Mouse (Mus musculus): ENCODE results near the gene Tmem186. TPM values are rescaled to one million over a fixed set of nuclear protein-coding genes. Genes with fewer than 3 reads are reported as not detected.

The Tmem186 gene
- polyA plus RNA-seq, 1 experiment from 2014 or later = 13.8 TPM

DNA sequence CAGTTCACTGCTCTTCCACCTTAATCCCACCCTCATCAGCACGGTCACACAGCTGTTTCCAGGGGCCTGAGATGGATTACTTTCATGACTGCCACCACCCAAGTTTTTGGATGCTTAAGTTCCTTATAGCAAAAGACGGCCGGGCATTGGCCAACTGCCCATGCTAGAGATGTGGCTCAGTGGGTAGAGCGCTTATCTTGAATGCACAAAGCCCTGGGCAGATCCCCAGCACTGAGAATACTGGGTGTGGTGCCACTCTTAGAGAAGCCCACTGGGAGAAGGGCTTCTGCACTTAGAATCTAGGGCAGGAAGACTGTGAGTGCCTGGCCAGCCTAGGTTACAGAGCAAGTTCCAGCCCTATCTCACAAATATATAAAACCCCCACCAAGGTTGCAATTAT, 41.2 kb upstream of the Tmem186 start:
- no peaks in the 10 kb centered on the region for H3K36me3 ChIP-seq (ENCODE audit: insufficient read depth, low read length)
- no peaks in the 10 kb centered on the region for H3K9me3 ChIP-seq (replicated peaks; ENCODE audit: low read length)
- H3K4me2 ChIP-seq (ENCODE audit: low read length) = no peak overlapping the region
- no peak for TF ChIP-seq CTCF (IDR thresholded peaks at IDR 0.05; ENCODE audit: low read depth)
- H3K9ac ChIP-seq (ENCODE audit: low read depth, low read length) = no peak overlapping the region
- no peak overlapping the region for H3K27ac ChIP-seq
- DNase-seq (ENCODE audit: low spot score) (no peak), ATAC-seq (replicated peaks; ENCODE audit: low FRiP score, low read depth) (no peak)
- H3K4me3 ChIP-seq (replicated peaks; ENCODE audit: low read depth, low read length) = no peak overlapping the region
- H3K4me1 ChIP-seq (replicated peaks; ENCODE audit: insufficient read depth, low read length) = no peaks in the 10 kb centered on the region
- H3K27me3 ChIP-seq (ENCODE audit: insufficient read depth, low read length) = no peaks in the 10 kb centered on the region
- WGBS = 77% methylated on average over 4 of the region's 4 CpGs

- TF ChIP-seq CTCF (IDR thresholded peaks at IDR 0.05; ENCODE audit: low read depth) = no peak
- no peaks in the 10 kb centered on the region for H3K9me3 ChIP-seq (replicated peaks; ENCODE audit: low read length)
- DNase-seq (ENCODE audit: low spot score) (no peak), ATAC-seq (replicated peaks; ENCODE audit: low FRiP score, low read depth) (no peak)
- H3K9ac ChIP-seq (ENCODE audit: low read depth, low read length) = no peak overlapping the region
- H3K36me3 ChIP-seq (ENCODE audit: insufficient read depth, low read length) = no peaks in the 10 kb centered on the region
- H3K4me2 ChIP-seq (ENCODE audit: low read length) = no peak overlapping the region
- no peak overlapping the region for H3K4me3 ChIP-seq (replicated peaks; ENCODE audit: low read depth, low read length)
- H3K27me3 ChIP-seq (ENCODE audit: insufficient read depth, low read length) = no peaks in the 10 kb centered on the region
- no peak overlapping the region for H3K27ac ChIP-seq
- 40% methylated on average over 5 of the region's 5 CpGs for WGBS
- no peaks in the 10 kb centered on the region for H3K4me1 ChIP-seq (replicated peaks; ENCODE audit: insufficient read depth, low read length)
Measured at GRCm38 (mm10) chr16:8678035-8678434, 40.5 kb upstream of the Tmem186 start.

GRCm38 (mm10) chr16:8676800-8677199, 39.3 kb upstream of the Tmem186 start:
- DNase-seq (ENCODE audit: low spot score) (peak; percentile 72), ATAC-seq (replicated peaks; ENCODE audit: low FRiP score, low read depth) (no peak)
- 55% methylated on average over 4 of the region's 4 CpGs for WGBS
- no peak overlapping the region for H3K27ac ChIP-seq
- no peaks in the 10 kb centered on the region for H3K4me1 ChIP-seq (replicated peaks; ENCODE audit: insufficient read depth, low read length)
- no peaks in the 10 kb centered on the region for H3K9me3 ChIP-seq (replicated peaks; ENCODE audit: low read length)
- H3K9ac ChIP-seq (ENCODE audit: low read depth, low read length) = no peak overlapping the region
- H3K4me2 ChIP-seq (ENCODE audit: low read length) = no peak overlapping the region
- H3K27me3 ChIP-seq (ENCODE audit: insufficient read depth, low read length) = no peaks in the 10 kb centered on the region
- TF ChIP-seq CTCF (IDR thresholded peaks at IDR 0.05; ENCODE audit: low read depth) = peak; percentile 88
- H3K36me3 ChIP-seq (ENCODE audit: insufficient read depth, low read length) = no peaks in the 10 kb centered on the region
- H3K4me3 ChIP-seq (replicated peaks; ENCODE audit: low read depth, low read length) = no peak overlapping the region

DNA sequence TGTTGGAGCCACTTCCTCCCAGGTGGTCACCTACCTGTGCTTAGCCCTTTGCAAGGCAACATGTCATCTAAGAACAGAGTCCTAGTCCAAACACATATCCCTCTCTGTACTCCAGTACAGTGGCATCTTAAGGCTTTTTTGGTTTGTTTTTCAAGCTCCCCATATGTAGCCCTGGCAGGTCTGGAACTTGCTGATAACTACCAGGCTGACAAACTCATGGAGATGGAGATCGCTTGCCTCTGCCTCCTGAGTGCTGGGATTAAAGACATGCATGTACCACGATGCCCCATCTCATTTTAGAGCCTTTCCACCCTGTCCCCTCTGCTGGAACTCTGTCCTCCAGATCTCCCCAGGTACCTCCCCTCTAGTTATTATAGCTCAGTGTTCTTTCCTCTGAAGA, 38.7 kb upstream of the Tmem186 start:
- no peak overlapping the region for H3K4me2 ChIP-seq (ENCODE audit: low read length)
- 0 out of 2 replicates have a peak, but pooled peaks cover under 1% of the 10 kb centered on the region for H3K4me1 ChIP-seq (replicated peaks; ENCODE audit: insufficient read depth, low read length)
- H3K9me3 ChIP-seq (replicated peaks; ENCODE audit: low read length) = no peaks in the 10 kb centered on the region
- H3K36me3 ChIP-seq (ENCODE audit: insufficient read depth, low read length) = no peaks in the 10 kb centered on the region
- TF ChIP-seq CTCF (IDR thresholded peaks at IDR 0.05; ENCODE audit: low read depth) = no peak
- H3K4me3 ChIP-seq (replicated peaks; ENCODE audit: low read depth, low read length) = no peak overlapping the region
- ATAC-seq (replicated peaks; ENCODE audit: low FRiP score, low read depth) = no peak
- DNase-seq (ENCODE audit: low spot score) = no peak
- H3K27ac ChIP-seq = no peak overlapping the region
- H3K27me3 ChIP-seq (ENCODE audit: insufficient read depth, low read length) = no peaks in the 10 kb centered on the region
- no peak overlapping the region for H3K9ac ChIP-seq (ENCODE audit: low read depth, low read length)
- WGBS = 76% methylated on average over 2 of the region's 2 CpGs

DNA sequence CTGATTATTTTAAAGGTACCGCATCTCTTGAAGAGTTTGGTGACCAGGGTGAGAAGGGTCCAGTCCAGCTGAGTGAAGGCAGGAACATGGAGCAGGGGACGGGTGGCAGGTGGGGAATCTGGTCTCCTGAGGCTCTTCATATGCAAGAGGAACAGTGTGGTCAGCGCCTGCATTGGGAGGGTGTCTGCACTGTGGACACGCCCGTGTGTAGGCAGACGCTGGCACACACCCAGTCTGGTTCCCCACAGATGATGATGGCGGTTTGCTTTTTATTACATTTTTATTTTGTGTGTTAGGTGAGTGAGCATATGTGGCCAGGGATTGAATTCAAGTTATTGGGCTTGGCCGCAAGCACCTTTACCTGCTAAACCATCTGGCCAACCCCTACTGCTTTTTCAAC, 38.0 kb upstream of the Tmem186 start:
- 84% methylated on average over 8 of the region's 8 CpGs for WGBS
- no peak for TF ChIP-seq CTCF (IDR thresholded peaks at IDR 0.05; ENCODE audit: low read depth)
- Histone ChIP-seq H3K4me3 (replicated peaks; ENCODE audit: low read depth, low read length) (no peak overlapping the region), H3K36me3 (ENCODE audit: insufficient read depth, low read length) (no peaks in the 10 kb centered on the region), H3K4me2 (ENCODE audit: low read length) (no peak overlapping the region), H3K9me3 (replicated peaks; ENCODE audit: low read length) (no peaks in the 10 kb centered on the region), H3K27me3 (ENCODE audit: insufficient read depth, low read length) (no peaks in the 10 kb centered on the region), H3K4me1 (replicated peaks; ENCODE audit: insufficient read depth, low read length) (peaks cover 7% of the 10 kb centered on the region; the same call in 1 of the 2 replicates), H3K9ac (ENCODE audit: low read depth, low read length) (no peak overlapping the region), H3K27ac (no peak overlapping the region)
- ATAC-seq (replicated peaks; ENCODE audit: low FRiP score, low read depth) (no peak), DNase-seq (ENCODE audit: low spot score) (no peak)

DNA sequence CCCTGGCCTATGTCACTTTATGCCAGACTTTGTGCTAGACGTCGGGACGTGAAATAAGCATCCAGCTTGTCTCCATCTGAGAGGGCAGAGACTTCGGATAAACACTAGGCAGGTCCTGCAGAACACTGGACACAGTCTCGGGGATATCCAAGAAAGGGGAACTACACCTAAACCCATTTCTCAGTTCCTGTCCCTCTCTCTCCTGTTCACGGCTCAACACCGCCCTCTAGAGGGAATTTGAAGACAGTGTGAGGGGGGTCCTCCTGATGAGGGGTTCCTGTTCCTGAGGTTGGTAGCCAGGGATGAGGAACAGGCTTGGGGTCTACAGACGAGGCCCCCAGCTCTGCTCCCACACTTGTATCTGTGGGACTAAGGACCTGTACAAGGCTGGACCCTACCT, 36.7 kb upstream of the Tmem186 start:
- ATAC-seq (replicated peaks; ENCODE audit: low FRiP score, low read depth) = no peak
- no peak overlapping the region for H3K4me2 ChIP-seq (ENCODE audit: low read length)
- no peak overlapping the region for H3K4me3 ChIP-seq (replicated peaks; ENCODE audit: low read depth, low read length)
- 6% methylated on average over 8 of the region's 8 CpGs for WGBS
- no peaks in the 10 kb centered on the region for H3K27me3 ChIP-seq (ENCODE audit: insufficient read depth, low read length)
- TF ChIP-seq CTCF (IDR thresholded peaks at IDR 0.05; ENCODE audit: low read depth) = peak; percentile 87
- peak; percentile 78 for DNase-seq (ENCODE audit: low spot score)
- H3K27ac ChIP-seq = no peak overlapping the region
- H3K9ac ChIP-seq (ENCODE audit: low read depth, low read length) = no peak overlapping the region
- no peaks in the 10 kb centered on the region for H3K9me3 ChIP-seq (replicated peaks; ENCODE audit: low read length)
- peaks cover 18% of the 10 kb centered on the region for H3K4me1 ChIP-seq (replicated peaks; ENCODE audit: insufficient read depth, low read length)
- no peaks in the 10 kb centered on the region for H3K36me3 ChIP-seq (ENCODE audit: insufficient read depth, low read length)

- Histone ChIP-seq H3K27me3 (ENCODE audit: insufficient read depth, low read length) (no peaks in the 10 kb centered on the region), H3K27ac (no peak overlapping the region), H3K4me1 (replicated peaks; ENCODE audit: insufficient read depth, low read length) (peaks cover 18% of the 10 kb centered on the region), H3K9ac (ENCODE audit: low read depth, low read length) (no peak overlapping the region), H3K36me3 (ENCODE audit: insufficient read depth, low read length) (no peaks in the 10 kb centered on the region), H3K4me3 (replicated peaks; ENCODE audit: low read depth, low read length) (no peak overlapping the region), H3K4me2 (ENCODE audit: low read length) (no peak overlapping the region), H3K9me3 (replicated peaks; ENCODE audit: low read length) (no peaks in the 10 kb centered on the region)
- DNase-seq (ENCODE audit: low spot score) = no peak
- TF ChIP-seq CTCF (IDR thresholded peaks at IDR 0.05; ENCODE audit: low read depth) = no peak
- ATAC-seq (replicated peaks; ENCODE audit: low FRiP score, low read depth) = no peak
- WGBS = 62% methylated on average over 6 of the region's 6 CpGs
Measured at GRCm38 (mm10) chr16:8673343-8673742, 35.8 kb upstream of the Tmem186 start.

All from kidney, postnatal 0 days (tissue).